Mouse (Mus musculus) hindbrain, embryonic 13.5 days (tissue): Measurements from ENCODE around the gene Slc12a7. TPM values are rescaled to one million over a fixed set of nuclear protein-coding genes. Genes with fewer than 3 reads are reported as not detected.
A peak's percentile ranks its signal among the peaks of the same experiment; 100 is the strongest.

Experiments
- ATAC-seq: fragments of 200-750 bp; cut with Nextera tagmentation; 2 replicates; pipeline ENCODE4 v1.8.0; 2017; ENCODE audit warnings: moderate TSS enrichment; ENCODE audit not compliant: low FRiP score
- H3K27ac ChIP-seq: fragments of 300-500 bp; sonication (generic); 2 replicates; pipeline ENCODE4 v1.5.1; 2015; ENCODE audit warnings: inconsistent platforms, mild to moderate bottlenecking, moderate library complexity
- H3K27me3 ChIP-seq: fragments of 300-500 bp; sonication (generic); 2 replicates; pipeline ENCODE4 v1.6.1; 2015; ENCODE audit warnings: mild to moderate bottlenecking, inconsistent platforms
- H3K36me3 ChIP-seq: fragments of 300-500 bp; sonication (generic); 2 replicates; pipeline ENCODE4 v1.6.1; 2015; ENCODE audit warnings: mild to moderate bottlenecking, inconsistent platforms
- H3K4me1 ChIP-seq: fragments of 300-500 bp; sonication (generic); replicated peaks from 2 replicates; pipeline ENCODE4 v1.6.1; 2015; ENCODE audit warnings: inconsistent platforms
- H3K4me2 ChIP-seq: fragments of 300-500 bp; sonication (generic); 2 replicates; pipeline ENCODE4 v1.6.1; 2015; ENCODE audit warnings: inconsistent platforms, mild to moderate bottlenecking, moderate library complexity
- H3K4me3 ChIP-seq: fragments of 300-500 bp; sonication (generic); 2 replicates; pipeline ENCODE4 v1.5.1; 2015; ENCODE audit warnings: mild to moderate bottlenecking, inconsistent platforms
- H3K9ac ChIP-seq: fragments of 300-500 bp; sonication (generic); 2 replicates; pipeline ENCODE4 v1.6.1; 2015; ENCODE audit warnings: mild to moderate bottlenecking, inconsistent platforms
- H3K9me3 ChIP-seq: fragments of 300-500 bp; sonication (generic); 2 replicates; pipeline ENCODE4 v1.6.1; 2016; ENCODE audit warnings: inconsistent platforms
- WGBS: fragments of 180-500 bp; shearing (Covaris S2); methylation state at CpG from one replicate; pipeline ENCODE4 v1.1.7; 2015; 5-methylcytosine and 5-hydroxymethylcytosine counted together
- polyA plus RNA-seq: library from polyadenylated mRNA; unstranded; fragments of >200 nt; fragmentation: Nextera tagmentation; extraction: Ambion mirVana; gene quantifications from 2 replicates; pipeline ENCODE4 v1.2.1, GENCODE M21; 2015

Slc12a7 gene
- polyA plus RNA-seq: 14.3 and 14.9 TPM in 2 replicates

DNA sequence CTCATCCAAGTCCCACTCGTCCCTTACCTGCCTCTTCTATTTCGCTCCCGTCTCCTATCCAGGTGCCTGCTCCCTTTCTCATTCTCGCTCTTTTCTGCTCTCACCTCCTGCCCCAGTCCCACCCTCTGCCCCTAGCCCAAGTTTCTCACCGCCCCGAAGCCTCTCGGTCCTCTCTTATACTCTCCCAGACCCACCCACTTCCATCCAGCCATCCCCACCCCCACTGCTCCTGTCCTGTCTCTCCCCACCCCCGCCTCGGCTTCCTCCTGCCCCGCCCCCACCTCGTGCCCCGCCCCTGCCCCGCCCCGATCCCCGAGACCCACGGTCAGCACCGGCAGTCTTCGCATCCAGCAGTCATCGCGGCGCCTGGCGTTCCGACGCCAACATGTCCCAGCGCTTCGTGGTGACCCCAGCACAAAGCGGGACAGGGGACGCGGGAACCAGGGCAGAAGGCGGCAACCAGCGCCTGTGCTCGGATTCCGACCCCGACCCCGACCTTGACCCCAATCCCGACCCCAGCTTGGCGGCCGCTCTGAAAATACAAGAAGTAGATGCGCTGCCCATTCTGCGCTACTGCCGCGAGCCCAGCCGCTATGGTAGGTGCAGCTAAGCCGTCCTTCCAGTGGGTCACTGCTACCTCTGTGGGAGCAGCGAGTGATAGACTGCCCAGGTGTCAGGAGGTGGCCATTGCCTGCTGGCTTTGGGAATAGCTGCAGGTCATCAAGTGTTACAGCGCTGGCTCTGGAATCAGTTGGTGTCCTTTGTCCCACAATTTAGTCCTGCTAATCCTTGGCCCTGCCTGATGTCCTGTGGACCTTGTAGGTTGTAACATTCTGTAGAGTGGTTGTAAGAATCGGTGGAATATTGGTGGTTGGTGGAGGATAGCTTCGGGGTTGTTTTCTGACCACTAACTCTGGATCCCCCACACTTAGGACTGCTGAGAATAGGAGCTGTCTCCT, at the start of gene Slc12a7:
Gene Slc12a7 (plus strand): TSS at position 353 of the 959 bp plus-strand sequence.
- Histone ChIP-seq H3K4me1 (peaks cover 11% of the 10 kb centered on the region), H3K9me3 (no peaks in the 10 kb centered on the region), H3K4me2 (peak within 1 kb of the TSS; percentile 68), H3K9ac (peak within 1 kb of the TSS; percentile 66), H3K36me3 (no peaks in the 10 kb centered on the region), H3K27me3 (peaks cover 31% of the 10 kb centered on the region), H3K27ac (no peak within 1 kb of the TSS), H3K4me3 (peak within 1 kb of the TSS; percentile 40)
- ATAC-seq: peak; percentile 61
- 3% methylated on average over 48 of the region's 48 CpGs for WGBS

DNA sequence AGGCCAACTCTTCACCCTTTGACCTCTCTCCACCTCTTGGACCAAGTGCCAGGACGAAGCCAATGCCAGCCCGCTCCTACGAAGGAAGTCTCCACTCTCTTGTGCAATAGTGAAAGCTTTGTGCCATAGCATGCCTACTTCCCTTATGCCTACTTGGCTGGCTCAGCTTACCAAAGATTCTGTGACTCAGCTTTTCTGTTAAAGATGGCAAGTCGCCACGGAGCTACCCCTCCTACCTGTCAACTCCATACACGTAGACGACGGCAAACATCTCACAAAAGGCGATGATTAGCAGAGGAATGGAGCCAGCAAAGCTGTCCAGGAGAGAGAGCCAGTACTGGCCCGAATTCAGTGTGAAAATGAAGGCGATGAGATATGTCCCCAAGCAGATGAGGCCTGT, 49.2 kb upstream of the Slc12a7 start:
- Histone ChIP-seq H3K27me3 (no peaks in the 10 kb centered on the region), H3K9me3 (no peaks in the 10 kb centered on the region), H3K9ac (no peak overlapping the region), H3K4me2 (no peak overlapping the region), H3K36me3 (no peaks in the 10 kb centered on the region), H3K27ac (no peak overlapping the region), H3K4me1 (no peaks in the 10 kb centered on the region), H3K4me3 (no peak overlapping the region)
- WGBS: 90% methylated on average over 11 of the region's 11 CpGs
- no peak for ATAC-seq

DNA sequence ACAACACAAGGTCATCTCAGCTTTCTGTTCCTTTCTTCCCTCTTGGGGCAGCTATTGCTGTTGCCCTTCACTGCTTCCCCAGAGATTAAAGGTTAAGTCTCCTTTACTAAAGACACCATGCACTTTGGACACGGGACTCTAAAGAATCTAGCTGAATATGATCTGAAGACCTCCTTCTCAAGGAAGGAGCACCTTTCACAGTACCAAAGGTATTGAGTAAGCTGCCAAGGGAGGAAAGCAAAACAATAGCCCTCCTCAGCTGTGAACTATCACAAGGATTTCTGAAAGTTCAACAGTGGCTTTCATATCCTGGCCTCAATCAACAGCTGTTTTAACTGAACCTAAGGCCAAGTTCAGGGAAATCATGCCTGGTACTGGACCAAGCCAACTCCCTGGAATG, 48.5 kb upstream of the Slc12a7 start:
- Histone ChIP-seq H3K27me3 (0 out of 2 replicates have a peak, but pooled peaks cover under 1% of the 10 kb centered on the region), H3K9me3 (no peaks in the 10 kb centered on the region), H3K4me3 (no peak overlapping the region), H3K4me2 (no peak overlapping the region), H3K27ac (no peak overlapping the region), H3K36me3 (no peaks in the 10 kb centered on the region), H3K4me1 (no peaks in the 10 kb centered on the region), H3K9ac (no peak overlapping the region)
- 85% methylated on average over 1 of the region's 1 CpGs for WGBS
- ATAC-seq: no peak

DNA sequence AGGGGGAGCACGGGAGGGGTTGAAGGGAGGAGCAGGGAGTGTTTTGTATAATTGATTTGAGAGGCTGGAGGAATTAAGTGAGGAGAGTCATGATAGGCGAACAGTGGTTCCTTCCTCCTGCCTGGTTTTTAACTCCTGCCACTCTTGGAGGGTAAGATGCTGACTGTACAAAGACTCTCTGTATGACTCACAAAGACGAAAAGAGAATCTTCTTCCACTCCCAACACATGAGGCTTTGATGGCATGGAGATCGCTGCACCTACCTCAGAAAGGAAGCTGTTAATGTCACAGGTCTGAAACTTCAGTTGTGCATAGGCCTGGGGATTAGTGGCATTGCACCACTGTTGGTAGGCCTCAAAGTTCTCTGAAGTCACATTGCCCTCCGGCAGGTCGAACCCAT, 47.4 kb upstream of the Slc12a7 start:
- Histone ChIP-seq H3K4me1 (no peaks in the 10 kb centered on the region), H3K27ac (no peak overlapping the region), H3K4me2 (no peak overlapping the region), H3K27me3 (0 out of 2 replicates have a peak, but pooled peaks cover 4% of the 10 kb centered on the region), H3K4me3 (no peak overlapping the region), H3K9me3 (no peaks in the 10 kb centered on the region), H3K36me3 (no peaks in the 10 kb centered on the region), H3K9ac (no peak overlapping the region)
- ATAC-seq: no peak
- WGBS: 87% methylated on average over 6 of the region's 6 CpGs

DNA sequence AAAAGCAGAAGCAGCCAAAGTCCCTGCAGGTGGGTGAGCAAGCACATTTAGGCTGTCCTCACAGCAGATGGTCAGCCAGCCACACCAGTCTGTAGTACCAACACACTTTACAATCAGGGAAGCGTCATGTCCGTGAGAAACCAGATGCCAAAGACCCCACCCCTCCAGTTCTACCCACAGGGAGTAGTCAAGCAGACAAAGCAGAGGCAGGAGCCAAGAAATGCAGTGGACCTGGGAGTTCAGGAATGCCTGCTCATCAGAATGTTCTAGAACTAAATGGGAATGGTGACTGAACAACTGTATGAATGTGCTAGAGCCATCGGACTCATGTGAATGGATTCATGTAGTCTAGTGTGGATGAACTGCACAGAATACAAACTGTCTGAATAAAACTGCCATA, 45.3 kb upstream of the Slc12a7 start:
- H3K9me3 ChIP-seq: no peaks in the 10 kb centered on the region
- 0 out of 2 replicates have a peak, but pooled peaks cover 4% of the 10 kb centered on the region for H3K27me3 ChIP-seq
- no peaks in the 10 kb centered on the region for H3K36me3 ChIP-seq
- H3K4me1 ChIP-seq: no peaks in the 10 kb centered on the region
- no peak overlapping the region for H3K9ac ChIP-seq
- 75% methylated on average over 3 of the region's 3 CpGs for WGBS
- H3K4me3 ChIP-seq: no peak overlapping the region
- H3K27ac ChIP-seq: no peak overlapping the region
- H3K4me2 ChIP-seq: no peak overlapping the region
- no peak for ATAC-seq

DNA sequence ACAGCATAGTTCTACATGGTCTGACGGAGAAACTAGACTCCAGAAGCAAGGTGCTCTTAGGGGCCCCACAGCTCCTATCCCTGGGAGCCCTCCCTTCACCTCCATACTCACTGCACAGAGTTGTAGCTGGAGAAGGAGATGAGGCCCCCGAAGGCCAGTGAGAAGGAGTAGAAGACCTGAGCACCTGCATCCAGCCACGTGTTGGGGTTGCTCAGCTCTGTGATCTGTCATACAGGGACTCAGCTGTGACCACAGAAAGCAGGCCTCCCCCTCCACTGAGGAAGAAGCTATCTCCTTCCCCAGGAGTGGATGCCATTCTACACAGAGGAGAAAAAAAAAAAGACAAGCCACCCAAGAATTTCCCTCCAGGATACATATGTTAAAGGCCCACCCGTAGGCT, 44.0 kb upstream of the Slc12a7 start:
- no peak overlapping the region for H3K9ac ChIP-seq
- H3K4me2 ChIP-seq: no peak overlapping the region
- WGBS: 84% methylated on average over 4 of the region's 4 CpGs
- 0 out of 2 replicates have a peak, but pooled peaks cover 4% of the 10 kb centered on the region for H3K27me3 ChIP-seq
- no peaks in the 10 kb centered on the region for H3K4me1 ChIP-seq
- no peak for ATAC-seq
- H3K9me3 ChIP-seq: no peaks in the 10 kb centered on the region
- no peak overlapping the region for H3K4me3 ChIP-seq
- no peaks in the 10 kb centered on the region for H3K36me3 ChIP-seq
- H3K27ac ChIP-seq: no peak overlapping the region

DNA sequence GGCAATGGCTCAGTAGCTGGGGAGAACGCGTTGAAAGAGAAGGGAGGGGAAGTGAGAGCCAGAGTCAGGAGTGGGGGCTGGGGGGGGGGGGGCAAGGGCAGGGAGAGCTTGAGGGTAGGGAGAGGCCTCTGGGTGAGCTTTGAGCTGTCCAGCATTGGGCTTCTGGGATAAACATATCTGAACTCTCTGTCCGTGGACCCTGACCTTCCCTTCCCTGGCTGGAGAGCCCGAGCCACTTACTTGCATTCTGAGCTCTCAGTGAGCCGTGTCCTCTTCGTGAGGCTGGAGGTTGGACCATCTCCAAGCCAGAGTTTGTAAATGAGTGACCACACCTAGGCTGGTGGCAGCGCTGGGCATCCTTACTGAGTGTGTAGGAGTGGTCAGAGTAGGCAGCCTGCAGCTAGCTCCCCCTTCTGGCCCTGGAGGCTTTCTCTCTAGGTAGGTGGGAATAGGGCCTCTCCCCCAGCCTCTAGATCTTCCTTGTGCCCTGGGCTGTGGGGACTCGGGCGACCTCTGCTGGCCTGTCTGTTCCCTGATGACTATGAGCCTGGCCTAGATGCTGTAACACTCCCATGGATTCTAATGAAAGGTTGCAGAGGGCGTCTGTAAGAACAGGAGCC, 40.5 kb upstream of the Slc12a7 start:
- no peak overlapping the region for H3K4me3 ChIP-seq
- H3K4me2 ChIP-seq: no peak overlapping the region
- H3K36me3 ChIP-seq: no peaks in the 10 kb centered on the region
- H3K27me3 ChIP-seq: 0 out of 2 replicates have a peak, but pooled peaks cover 11% of the 10 kb centered on the region
- no peak overlapping the region for H3K27ac ChIP-seq
- 33% methylated on average over 10 of the region's 10 CpGs for WGBS
- no peak overlapping the region for H3K9ac ChIP-seq
- peak; percentile 82 for ATAC-seq
- no peaks in the 10 kb centered on the region for H3K9me3 ChIP-seq
- no peaks in the 10 kb centered on the region for H3K4me1 ChIP-seq

DNA sequence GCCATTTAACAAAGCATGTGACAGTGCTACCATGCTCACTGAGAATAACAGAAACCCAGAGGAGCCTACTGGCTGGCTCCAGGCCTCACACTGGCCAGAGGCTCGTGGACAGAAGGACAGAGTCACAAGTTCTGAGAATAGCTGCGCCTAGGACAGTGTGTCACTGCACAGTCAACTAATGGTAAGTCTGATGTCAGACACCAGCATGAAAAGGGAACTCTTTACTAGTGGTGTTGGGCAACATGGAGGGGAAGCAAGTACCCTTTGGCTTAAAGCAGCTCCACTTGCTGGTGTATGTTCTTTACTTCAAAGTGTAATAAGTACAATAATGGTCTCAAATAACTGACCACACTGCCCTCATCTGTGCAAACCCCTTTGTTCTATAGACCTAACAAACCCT, 39.6 kb upstream of the Slc12a7 start:
- H3K4me1 ChIP-seq: no peaks in the 10 kb centered on the region
- no peak overlapping the region for H3K9ac ChIP-seq
- no peak overlapping the region for H3K27ac ChIP-seq
- H3K9me3 ChIP-seq: no peaks in the 10 kb centered on the region
- no peak for ATAC-seq
- no peak overlapping the region for H3K4me3 ChIP-seq
- 0 out of 2 replicates have a peak, but pooled peaks cover 11% of the 10 kb centered on the region for H3K27me3 ChIP-seq
- WGBS: 70% methylated on average over 2 of the region's 2 CpGs
- H3K36me3 ChIP-seq: no peaks in the 10 kb centered on the region
- H3K4me2 ChIP-seq: no peak overlapping the region

DNA sequence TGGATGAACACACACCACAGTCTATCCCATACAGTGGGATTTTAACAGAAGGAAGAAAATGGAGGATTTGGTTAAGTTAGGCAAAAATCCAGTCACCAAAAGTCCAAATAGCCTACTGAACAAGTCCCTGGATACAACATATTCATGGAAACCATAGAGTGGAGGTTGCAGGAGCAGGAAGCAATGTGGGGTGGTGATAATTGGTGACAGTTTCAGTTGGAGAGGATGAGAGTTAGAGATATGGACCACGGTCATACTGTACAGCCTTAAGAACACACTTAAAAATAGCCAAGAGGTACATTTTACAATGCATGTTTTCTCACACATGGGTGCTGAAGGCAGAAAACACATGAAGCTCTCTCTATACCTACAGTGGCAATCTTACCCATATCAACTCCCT, 37.9 kb upstream of the Slc12a7 start:
- WGBS: 93% methylated on average over 1 of the region's 1 CpGs
- Histone ChIP-seq H3K27me3 (0 out of 2 replicates have a peak, but pooled peaks cover 8% of the 10 kb centered on the region), H3K4me3 (no peak overlapping the region), H3K36me3 (no peaks in the 10 kb centered on the region), H3K9ac (no peak overlapping the region), H3K4me2 (no peak overlapping the region), H3K4me1 (no peaks in the 10 kb centered on the region), H3K9me3 (no peaks in the 10 kb centered on the region), H3K27ac (no peak overlapping the region)
- no peak for ATAC-seq

DNA sequence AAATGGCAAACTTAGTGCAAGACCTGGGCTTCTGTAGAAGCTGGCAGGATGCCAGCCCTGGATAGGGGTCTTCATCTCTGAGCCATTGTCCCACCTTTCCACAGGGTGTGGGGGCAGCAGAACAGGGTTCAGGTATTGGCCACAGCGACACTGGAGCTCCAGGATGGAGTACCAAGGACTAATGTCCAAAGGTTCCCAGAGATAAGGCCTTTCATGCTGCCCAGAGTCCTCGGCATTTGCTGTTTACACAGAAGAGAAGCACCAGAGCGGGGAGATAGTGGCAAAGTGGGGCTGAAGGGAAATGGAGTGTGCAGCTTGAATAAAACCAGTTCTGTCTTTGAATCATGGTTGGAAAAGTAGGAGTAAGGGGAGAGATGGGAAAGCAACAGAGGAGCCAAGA, 36.4 kb upstream of the Slc12a7 start:
- WGBS: 87% methylated on average over 3 of the region's 3 CpGs
- Histone ChIP-seq H3K27me3 (0 out of 2 replicates have a peak, but pooled peaks cover 8% of the 10 kb centered on the region), H3K36me3 (no peaks in the 10 kb centered on the region), H3K9me3 (no peaks in the 10 kb centered on the region), H3K9ac (no peak overlapping the region), H3K4me3 (no peak overlapping the region), H3K4me2 (no peak overlapping the region), H3K27ac (no peak overlapping the region), H3K4me1 (no peaks in the 10 kb centered on the region)
- no peak for ATAC-seq

DNA sequence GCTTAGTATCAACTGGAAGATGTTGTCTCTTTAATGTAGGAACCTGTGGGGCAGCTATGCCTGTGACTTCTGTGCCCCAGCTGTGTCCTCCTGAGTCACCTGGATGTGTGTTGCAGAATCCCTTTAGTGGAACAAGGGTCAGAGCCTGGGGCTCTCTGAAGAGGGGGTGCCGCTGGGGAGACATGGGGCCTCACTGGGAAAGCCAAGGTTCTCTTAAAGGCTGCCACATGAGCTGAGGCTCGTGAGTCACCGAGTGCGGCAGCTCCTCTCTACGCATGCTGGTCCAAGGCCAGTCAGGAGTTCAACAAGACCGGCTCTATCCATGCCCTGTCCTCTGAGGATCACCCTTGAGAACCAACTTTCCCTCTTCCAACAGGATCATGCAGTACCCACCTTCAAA, 33.2 kb upstream of the Slc12a7 start:
- WGBS: 94% methylated on average over 6 of the region's 6 CpGs
- Histone ChIP-seq H3K27me3 (0 out of 2 replicates have a peak, but pooled peaks cover 8% of the 10 kb centered on the region), H3K4me1 (no peaks in the 10 kb centered on the region), H3K4me2 (no peak overlapping the region), H3K9ac (no peak overlapping the region), H3K36me3 (no peaks in the 10 kb centered on the region), H3K4me3 (no peak overlapping the region), H3K9me3 (no peaks in the 10 kb centered on the region), H3K27ac (no peak overlapping the region)
- ATAC-seq: no peak

DNA sequence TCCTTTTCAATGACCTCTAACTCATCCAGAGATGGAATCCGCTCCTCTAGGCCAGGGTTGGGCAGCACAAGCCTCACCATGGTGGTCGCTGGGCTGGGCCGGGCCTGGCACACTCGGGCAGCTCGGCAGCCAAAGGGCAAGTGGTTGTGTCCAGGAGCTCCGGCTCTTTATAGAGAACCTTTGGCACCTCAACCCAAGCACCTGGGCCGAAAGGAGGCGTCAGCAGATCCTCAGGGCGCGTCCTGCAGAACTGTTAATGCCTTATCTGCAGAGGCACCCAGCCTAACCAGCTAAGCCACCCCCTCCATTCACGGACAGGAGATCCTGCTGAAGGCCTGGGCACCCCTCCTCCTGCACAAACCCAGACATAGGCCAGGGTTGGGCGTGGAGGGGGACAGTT, 32.3 kb upstream of the Slc12a7 start:
- H3K4me2 ChIP-seq: no peak overlapping the region
- ATAC-seq: no peak
- 0 out of 2 replicates have a peak, but pooled peaks cover 8% of the 10 kb centered on the region for H3K27me3 ChIP-seq
- H3K27ac ChIP-seq: no peak overlapping the region
- 0 out of 2 replicates have a peak, but pooled peaks cover 5% of the 10 kb centered on the region for H3K4me1 ChIP-seq
- 94% methylated on average over 12 of the region's 12 CpGs for WGBS
- no peaks in the 10 kb centered on the region for H3K9me3 ChIP-seq
- no peak overlapping the region for H3K9ac ChIP-seq
- no peak overlapping the region for H3K4me3 ChIP-seq
- no peaks in the 10 kb centered on the region for H3K36me3 ChIP-seq
